Mouse (Mus musculus) lung, adult 2 months (tissue): ENCODE results near the gene Pvalb.

Experiments used
- CTCF ChIP-seq: fragments of 200-500 bp; IDR thresholded peaks from 2 replicates; pipeline ENCODE4 v1.5.1; 2011; ENCODE audit warnings: mild to moderate bottlenecking, low read length, control low read depth; ENCODE audit not compliant: insufficient read depth
- POLR2A ChIP-seq: fragments of 200-500 bp; IDR thresholded peaks from 2 replicates; pipeline ENCODE4 v1.6.1; 2011; ENCODE audit warnings: low read depth, mild to moderate bottlenecking, control low read depth, low read length, borderline replicate concordance; ENCODE audit errors: extremely low read depth

DNA sequence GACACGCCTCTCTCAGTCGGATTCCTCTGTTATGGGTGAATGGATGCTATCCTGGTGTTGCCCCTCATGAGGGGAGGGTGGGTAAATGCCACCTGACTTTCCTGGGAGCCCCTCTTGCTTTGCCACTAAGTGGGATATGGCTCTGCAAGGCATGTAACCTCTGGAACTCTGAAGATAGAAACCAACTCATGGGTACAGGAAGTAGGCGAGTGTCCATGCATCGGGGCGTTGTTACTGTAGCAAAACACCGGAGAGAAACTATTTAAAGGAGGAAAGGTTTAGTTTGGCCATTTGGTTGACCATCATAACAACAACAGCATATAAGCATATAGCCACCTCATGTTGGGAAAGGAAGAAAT lies 31.3 kb downstream of the Pvalb start:
- TF ChIP-seq CTCF: no peak
- TF ChIP-seq POLR2A: no peak
